Mouse (Mus musculus) left cerebral cortex, postnatal 14 days (tissue): ENCODE data around the gene Sdsl. TPM values are rescaled to one million over a fixed set of nuclear protein-coding genes. Genes with fewer than 3 reads are reported as not detected.
A peak's percentile ranks its signal among the peaks of the same experiment; 100 is the strongest.

Experiments used
- DNase-seq, 2 experiments: peaks; one replicate each; pipeline ENCODE4 v3.0.0; 2021 to 2022; ENCODE audit warnings: low spot score in 2 of 2, mixed read lengths in 1 of 2
- intact Hi-C: fragments of 180-260 bp; cut with DNase I; formaldehyde crosslinking; loops from one replicate; pipeline ENCODE4 v1.15.1; 2025
- total RNA-seq, 2 experiments: library from RNA; stranded (reverse); gene quantifications; 2 replicates each; pipeline ENCODE4 v1.2.3; 2021

Sdsl gene
- total RNA-seq, 2 experiments from 2014 or later, result 5.1 to 5.4 TPM

DNA sequence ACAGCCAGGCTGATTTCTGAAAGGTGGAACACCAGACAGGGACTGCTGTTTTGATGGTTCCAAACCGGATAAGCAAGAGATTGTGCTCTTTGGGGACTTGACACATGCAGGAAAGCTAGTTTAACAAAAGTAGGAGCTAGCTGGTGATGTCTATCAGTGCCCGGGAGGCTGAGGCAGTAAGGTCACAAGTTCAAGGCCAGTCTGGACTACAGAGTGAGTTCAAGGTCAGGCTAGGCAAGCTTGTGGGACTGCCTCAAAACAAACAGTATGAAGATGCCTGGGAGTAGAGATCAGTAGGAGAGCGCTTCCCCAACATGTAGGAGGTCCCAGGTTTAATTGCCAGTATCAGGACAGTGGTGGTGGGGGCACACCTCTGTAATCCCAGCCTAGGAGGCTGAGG, 24.5 kb upstream of the Sdsl start:
- no peak for DNase-seq
- intact Hi-C loops, result no loop called here

DNA sequence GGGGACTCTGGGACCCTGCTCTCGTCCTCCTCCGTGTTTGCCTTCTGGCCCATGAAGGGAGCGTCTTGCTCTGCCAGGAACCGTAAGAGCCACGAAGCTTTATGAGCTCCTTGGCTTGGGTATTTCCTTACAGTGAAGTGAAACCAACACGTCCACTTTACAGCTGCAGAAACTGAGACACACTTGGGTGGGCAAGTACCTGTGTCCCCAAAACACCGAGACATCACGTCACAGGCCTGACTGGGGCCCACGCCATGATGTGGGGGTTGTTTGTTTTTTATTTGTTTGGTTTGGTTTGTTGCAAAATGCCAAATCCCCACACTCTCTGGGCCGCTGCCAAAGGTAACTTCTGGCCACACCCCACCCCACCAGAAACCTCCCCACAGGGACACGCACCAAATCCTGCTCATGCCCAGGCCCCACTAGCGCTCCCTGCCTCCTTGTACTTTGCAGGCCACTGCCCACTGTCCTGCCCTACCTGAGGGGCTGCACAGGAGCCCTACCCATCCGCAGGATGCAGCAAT, 23.2 kb upstream of the Sdsl start:
- no peak for DNase-seq
- intact Hi-C loops, result no loop called here

DNA sequence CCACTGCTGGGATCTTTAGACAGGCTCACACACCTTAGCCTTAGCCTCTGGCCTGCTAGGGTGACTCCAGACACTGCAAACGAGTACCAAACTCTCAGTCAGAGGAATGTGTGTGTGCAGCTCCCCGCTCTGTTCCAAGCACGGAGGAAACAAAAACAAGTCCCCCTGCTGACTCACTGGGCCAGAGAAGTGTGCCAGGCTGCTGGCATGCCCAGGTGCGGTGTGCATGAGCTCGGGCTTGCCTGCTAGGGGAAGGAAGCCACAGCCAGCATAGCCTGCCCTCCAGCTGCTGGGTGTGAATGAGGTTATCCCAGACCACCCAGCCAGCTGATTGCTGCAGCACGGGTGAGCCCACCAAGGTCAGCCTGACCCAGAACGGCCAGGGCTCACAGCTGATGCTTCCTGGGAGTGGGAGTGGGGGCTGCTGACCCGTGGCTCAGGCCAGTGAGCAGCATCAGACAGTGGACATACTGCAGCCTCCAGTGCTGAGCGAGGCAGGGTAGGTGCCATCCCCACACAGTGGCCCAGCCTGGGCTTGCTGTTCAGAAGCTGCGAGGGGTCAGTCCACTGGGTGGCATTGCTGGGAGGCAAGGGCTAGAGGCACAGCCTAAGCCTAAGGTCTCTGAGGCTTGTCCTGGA, 22.6 kb upstream of the Sdsl start:
- DNase-seq, result no peak
- intact Hi-C loops, result no loop called here

DNA sequence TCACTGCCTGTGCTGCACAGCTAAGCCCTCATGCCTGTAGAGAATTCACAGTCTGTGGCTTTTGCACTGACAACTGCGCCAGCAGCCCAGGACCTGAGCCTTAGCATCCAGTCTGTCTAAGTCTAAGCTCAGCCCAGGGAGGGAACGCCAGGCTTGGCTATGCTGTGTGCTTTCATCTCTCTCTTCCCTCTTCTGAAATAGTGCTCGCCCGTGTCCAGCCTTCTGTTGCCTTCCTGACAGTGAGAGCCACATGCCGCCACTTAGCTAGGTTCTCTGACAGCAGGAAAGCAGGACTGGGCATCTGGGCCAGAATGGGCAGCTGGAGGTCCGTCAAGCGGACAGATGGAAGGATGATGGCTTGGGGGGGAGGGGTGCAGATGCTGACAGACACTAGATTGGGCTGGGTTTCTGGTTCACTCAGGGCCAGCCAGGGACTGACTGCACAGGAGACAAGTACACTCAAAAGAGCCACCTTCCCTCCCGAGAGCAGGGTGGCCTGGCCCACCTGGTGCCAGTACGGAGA, 21.3 kb upstream of the Sdsl start:
- DNase-seq, result no peak
- intact Hi-C loops, result no loop called here

DNA sequence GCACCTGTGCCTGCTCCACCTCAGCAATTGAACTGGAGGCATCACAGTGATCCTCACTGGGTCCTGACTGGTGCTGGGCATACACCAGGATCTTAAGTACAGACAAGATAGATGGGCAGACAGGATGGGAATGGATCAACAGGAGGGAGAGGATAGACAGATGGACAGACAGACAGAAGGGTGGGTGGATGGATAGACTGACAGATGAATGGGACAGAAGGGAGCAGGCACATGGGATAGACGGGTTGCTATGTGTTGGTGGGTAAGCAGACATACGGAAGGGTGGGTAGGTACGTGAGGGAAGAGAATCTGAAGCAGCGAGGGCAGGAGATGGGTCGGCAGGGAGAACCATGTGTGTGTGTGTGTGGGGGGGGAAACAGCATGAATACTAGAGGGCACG, 20.8 kb upstream of the Sdsl start:
- DNase-seq, result no peak
- intact Hi-C loops, result no loop called here

DNA sequence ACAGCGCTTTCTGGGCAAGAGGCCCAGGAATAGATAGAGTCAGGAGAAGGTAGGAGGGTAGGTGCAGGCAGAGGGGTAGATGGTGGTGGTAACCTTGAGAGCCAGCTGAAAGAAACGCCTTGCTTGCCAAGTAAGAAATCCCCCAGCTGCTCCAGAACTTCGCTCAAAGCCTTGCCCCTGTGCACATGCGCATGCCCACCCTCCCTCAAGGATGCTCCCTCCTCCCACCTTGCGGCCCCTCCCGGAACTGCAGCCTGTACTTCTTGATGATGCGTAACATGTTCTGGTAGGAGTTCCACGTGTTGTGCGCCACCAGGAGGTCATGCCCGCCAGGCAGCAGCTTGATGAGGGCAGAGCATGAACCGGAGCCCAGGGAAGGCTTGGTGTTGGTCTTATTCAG, 19.8 kb upstream of the Sdsl start:
- DNase-seq, result peak in 1 of 2 experiments; percentile 58

DNA sequence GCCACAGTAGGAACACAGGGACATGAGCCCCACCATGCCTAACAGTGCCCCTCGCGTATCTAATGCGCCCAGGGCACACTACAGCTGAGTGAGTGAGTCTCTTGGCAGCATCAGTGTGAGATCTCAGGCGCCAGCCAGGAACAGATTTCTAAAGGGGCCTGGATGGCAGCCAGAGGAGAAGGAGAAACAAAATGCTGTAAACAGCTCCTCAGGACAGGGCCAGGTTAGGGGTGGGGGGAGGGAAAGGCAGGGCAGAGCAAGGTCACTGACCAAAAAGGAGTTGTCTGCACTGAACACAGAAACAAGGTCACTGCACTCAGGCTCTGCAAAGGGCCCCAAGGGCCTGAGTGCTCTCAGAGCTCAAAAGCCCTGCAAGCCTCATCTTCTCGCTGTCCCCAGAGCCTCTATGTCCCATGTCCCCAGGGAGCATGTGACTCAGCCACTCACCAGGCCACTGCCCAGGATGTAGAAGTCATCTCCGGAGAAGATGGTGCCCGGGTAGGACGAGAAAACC, 18.1 kb upstream of the Sdsl start:
- DNase-seq, result peak; percentile 54 to 71
- intact Hi-C loops, result no loop called here

More for the DNA sequence above, 19.8 kb upstream of the Sdsl start:
- intact Hi-C loops, result no loop called here

DNA sequence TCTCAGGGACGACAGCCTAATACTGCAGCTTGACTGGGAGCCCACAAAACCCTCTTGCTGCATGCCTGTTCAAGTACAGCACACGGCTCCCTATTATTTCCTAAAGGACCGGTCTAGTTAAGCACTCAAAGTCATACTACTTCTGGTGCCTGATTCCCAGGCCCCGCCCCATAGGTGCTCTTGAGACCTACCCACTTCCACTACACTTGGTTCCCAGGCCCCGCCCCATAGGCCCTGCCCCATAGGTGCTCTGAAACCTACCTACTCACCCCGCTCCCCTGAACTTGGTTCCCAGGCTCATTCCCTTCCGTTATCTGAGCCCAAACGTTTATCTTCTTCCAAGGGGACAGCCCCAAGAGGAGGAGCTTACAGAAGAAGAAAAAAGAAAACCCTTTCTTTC, 15.2 kb upstream of the Sdsl start:
- intact Hi-C loops, result no loop called here
- DNase-seq, result no peak

DNA sequence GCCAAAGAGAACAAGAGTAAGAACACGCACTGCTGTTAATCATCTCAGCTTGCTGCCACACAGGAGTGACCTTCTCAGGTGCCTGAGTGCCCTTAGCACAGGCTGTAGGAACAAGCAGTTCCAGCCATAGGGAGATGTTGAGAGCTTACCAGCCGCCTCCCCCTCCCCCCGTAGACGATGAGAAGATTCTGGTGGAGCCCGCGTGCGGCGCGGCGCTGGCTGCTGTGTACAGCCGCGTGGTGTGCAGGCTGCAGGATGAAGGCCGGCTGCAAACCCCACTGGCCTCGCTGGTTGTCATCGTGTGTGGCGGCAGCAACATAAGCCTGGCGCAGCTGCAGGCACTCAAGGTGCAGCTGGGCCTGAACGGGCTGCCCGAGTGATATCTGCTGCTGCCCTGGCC, 10.8 kb upstream of the Sdsl start:
- DNase-seq, result no peak
- intact Hi-C loops, result no loop called here

DNA sequence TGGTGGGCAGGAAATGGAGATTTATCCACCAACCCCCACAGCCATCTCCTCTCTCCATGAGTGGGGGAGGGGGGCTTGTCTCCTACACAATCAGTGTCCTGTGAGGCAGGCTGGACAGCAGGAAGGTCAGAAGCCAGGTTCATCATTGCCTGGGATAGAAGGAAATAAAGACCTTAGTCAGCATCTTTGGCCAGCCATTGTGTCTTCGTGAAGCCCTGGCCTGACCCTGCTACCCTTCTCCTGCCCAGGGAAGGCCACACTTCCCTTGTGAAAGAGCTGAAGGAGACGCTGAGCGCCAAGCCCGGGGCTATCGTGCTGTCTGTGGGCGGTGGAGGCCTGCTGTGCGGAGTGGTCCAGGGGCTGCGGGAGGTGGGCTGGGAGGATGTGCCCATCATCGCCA, 8.6 kb upstream of the Sdsl start:
- no peak for DNase-seq
- intact Hi-C loops, result no loop called here

DNA sequence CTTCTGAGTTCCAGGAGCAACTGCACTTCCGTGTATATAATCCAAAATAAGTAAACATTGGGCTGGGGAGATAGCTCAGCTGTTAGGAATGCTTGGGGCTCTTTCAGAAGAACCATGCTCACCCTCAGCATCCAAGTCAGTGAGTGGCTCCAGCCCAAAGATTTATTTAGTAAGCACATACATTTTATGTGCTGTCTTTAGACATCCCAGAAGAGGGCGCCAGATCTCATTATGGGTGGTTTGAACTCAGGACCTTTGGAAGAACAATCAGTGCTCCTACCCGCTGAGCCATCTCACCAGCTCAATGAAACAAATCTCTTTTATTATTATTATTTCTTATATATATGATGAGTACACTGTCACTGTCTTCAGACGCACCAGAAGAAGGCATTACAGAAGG, 6.9 kb upstream of the Sdsl start:
- intact Hi-C loops, result no loop called here
- no peak for DNase-seq

DNA sequence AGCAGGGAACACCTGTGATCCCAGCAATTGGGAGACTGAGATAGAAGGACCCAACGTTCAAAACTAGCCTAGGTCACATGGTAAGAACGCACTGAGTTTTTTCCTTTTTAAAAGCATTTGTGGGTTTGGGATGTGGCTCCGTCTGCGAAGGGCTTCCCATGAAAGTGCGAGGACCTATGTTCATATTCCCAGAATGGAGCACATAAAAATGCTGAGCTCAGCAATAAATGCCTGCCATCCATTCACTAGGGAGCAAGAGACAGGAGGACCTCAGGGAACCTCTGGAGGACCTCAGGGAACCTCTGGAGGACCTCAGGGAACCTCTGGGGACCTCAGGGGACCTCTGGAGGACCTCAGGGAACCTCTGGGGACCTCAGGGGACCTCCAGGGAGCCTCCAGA, 5.4 kb upstream of the Sdsl start:
- no peak for DNase-seq
- intact Hi-C loops, result no loop called here

DNA sequence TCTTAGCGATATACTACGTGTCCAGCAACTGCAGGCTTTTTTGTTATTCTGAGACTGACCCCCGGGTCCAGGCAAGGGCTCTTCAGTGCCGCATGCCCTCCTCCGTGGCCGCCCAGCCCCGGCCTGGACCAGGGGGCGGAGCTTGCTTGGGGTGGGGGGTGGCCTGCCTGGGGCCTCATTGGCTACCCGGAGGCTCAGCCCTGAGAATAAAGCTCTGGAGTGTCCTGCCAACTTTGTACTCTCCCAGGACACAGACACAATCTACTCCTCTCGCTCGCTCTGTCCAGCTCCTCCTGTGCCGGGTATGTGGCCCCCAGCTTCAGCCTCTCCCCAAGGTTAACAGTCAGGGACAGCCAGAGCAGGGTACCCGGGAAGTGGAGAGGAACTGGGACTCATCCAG, 3.7 kb upstream of the Sdsl start, which contains the start of gene Sds:
TSS of gene Sds (plus strand) at position 231 of the 400 bp plus-strand sequence.
- no peak for DNase-seq
- intact Hi-C loops, result no loop called here

DNA sequence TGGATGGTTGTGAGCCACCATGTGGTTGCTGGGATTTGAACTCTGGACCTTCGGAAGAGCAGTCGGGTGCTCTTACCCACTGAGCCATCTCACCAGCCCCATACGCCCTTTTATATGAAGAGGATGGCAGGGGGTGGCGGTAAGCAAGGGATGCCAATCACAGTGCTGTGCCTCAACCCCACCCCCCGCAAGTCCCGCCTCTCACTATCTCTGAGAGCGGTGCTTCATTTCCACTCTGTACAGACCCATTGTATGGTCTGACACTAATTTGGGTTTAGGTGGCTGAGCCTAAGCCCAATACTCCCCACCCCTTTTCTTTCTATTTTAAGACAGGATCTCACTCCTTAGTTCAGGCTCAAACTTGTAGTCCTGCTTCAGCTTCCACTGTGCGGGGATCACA, 3.3 kb upstream of the Sdsl start:
- intact Hi-C loops, result no loop called here
- DNase-seq, result no peak

DNA sequence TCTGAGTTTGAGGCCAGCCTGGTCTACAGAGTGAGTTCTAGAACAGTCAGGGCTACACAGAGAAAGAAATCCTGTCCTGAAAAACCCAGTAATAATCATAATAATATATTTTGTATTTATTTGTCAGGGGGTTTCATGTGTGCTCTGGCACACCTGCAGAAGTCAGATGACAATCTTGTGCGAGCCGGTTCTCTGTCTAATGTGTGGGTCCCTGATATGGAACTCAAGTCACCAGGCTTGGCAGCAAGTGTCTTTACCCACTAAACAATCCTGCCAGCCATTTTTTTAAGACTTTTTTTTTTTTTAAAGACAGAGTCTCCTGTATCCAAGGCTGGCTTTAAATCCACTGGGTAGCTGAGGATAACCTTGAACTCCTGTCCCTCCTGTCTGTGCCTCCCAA, 751 bp upstream of the Sdsl start:
- DNase-seq, result no peak
- intact Hi-C loops, result no loop called here

DNA sequence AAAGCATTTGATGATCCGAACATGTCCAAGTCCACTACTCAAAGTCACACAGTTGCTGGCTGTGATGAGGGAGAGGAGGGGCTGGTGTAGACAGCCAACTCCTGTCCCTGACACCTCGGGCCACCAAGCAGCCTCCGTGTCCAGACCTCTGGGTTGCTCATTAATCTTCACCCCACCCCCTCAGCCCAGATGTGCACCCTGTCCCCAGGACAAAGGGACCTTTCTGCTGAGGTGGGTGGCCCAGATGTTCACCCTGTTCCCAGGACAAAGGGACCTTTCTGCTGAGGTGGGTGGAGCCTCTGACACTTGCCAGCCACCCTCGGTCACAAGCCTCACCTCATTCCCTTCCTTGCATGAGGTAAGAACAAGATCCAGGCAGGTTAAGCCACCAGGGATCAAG, 1.1 kb downstream of the Sdsl start:
- intact Hi-C loops, result no loop called here
- DNase-seq, result no peak

DNA sequence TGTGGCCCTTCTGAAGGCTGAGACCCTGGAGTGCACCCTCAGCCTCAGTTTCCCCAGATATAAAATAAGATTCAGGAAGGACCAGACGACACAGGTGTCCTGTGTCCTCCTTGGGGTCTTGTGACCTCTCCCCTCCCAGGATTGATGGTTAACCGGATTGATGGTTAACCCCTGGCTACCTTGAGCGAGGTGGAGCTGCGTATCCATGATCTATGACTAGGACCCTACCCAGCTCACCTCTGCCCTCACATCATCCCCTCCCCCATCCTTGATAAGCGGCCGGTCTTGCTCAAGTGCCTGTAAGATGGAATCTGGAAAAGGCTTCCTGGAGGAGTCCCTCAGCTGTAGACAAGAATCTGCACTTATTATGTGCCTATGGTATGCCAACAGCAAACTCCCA, 3.8 kb downstream of the Sdsl start:
- DNase-seq, result no peak
- intact Hi-C loops, result no loop called here

DNA sequence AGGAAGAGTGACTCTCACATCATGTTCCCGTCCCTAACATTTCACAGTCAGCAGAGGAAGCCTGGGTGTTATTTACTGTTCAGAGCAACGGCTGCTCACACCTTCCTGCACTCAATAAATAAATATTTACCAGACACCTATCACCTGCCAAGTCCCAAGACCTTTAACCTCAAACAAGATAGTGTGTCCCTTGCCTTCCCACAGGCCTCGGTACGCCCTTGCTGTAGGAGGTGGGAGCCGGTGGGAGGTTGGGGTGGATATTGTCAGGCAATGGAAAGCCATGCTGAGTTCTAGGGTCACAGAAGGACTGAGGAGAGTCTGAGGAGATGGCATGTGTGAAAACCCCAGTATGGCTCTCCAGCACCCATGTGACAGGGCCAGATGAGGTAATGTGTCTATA, 4.3 kb downstream of the Sdsl start:
- intact Hi-C loops, result no loop called here
- no peak for DNase-seq

DNA sequence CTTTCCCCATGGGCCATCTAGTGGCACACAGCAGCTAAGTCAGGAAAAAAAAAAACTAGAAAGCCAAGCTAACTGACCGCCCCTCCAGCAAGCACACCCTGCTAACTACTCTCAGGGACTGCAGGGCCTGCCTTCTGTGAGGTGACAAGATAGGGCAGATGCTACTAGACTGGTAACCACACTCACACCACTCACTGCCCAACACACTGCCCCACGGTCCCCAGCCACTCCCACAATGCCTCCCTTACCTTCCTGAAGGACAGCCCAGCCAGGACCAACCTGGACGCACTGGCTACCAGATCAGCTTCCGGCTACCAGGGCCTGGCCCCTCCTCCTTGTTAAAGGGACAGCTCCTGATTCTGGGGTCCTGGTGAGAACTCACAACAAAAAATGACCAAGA, 5.6 kb downstream of the Sdsl start:
- DNase-seq, result no peak
- intact Hi-C loops, result no loop called here

DNA sequence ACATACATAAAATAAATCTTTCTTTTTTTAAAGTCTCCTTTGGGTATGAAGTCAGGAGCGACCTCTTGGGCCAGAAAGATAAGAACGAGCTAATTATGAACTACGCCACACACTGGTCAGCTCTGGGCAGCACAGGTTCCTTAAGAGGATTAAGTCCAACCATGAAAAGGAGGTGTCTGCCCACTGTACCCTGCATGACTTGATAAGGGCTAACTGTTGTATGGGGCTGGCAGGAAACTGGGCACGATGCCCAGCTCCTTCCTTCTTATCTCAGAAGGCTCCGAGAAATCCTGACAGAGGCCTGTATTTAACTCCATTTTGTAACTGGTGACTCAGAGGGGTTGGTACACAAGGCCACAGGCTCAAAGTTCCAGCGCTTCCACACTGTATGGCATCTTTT, 6.8 kb downstream of the Sdsl start:
- intact Hi-C loops, result no loop called here

DNA sequence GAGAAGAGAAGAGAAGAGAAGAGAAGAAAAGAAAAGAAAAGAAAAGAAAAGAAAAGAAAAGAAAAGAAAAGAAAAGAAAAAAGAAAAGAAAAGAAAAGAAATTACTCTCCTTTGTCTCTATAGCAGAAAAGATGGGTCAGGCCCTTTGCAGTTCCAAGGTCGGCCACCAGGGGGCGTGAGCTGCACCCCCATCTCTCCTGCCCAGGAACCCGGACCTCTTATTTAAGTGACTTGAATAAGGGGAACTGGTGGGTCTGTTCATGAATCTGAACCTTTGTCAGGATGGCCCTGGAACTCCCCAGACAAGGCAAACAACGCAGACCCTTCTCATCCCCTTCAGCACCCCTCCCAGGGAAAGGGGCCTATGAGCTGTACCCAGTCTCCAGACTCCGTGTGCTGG, 7.5 kb downstream of the Sdsl start:
- intact Hi-C loops, result no loop called here
- no peak for DNase-seq

More for the DNA sequence above, 6.8 kb downstream of the Sdsl start:
- no peak for DNase-seq
